Mouse (Mus musculus) liver (tissue): ENCODE measurements around the gene Vmn2r106.

Source experiments
- DNase-seq: peaks from one replicate; pipeline ENCODE4 v3.0.0-alpha.2; 2020; ENCODE audit warnings: mixed read lengths

Vmn2r106 gene

GRCm38 (mm10) chr17:20285453-20285852 lies at the start of gene Vmn2r106:
Gene Vmn2r106, minus strand, starts transcription at chr17:20285553.
- no peak for DNase-seq

DNA sequence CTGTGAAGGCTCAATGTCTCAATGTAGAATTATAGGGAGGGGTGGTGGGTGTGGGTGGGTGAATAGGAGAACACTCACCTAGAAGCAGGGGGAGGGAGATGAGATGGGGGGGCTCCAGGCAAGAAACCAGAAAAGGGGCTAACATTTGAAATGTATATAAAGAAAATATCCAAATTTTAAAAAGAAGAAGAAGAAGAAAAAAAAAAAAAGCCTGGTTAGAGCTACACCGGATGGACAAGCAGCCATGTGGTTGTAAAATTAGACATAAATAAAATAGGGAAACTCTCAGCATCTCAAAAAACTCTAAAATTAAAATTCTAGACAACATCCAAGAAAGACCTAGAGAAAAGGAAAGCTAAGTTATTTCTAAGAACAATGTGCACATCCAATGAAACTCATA lies 20.4 kb upstream of the Vmn2r106 start:
- DNase-seq, result no peak

GRCm38 (mm10) chr17:20286906-20287305 lies 1.6 kb upstream of the Vmn2r106 start:
- no peak for DNase-seq

DNA sequence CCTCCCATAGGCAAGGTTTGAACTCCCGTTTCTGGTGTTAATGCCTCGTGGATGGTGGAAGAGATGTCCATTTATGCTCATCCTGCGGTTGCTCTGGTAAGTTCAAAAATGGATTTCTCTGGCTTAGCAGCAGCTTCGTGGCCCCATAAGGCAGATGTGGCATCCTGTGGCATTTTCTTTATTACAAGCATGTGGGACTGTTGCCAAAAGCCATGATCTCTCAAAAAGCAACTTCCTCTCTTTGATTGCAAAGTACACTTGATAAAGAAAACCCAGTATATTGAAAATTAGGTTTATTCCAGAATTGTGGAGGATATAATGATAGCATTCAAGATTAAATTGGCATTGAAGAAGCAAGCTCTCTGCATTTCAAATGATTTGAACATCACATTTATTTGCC lies 29.8 kb downstream of the Vmn2r106 start:
- DNase-seq, result no peak

GRCm38 (mm10) chr17:20234952-20235351 lies 50.4 kb downstream of the Vmn2r106 start, which contains the start of gene Vmn2r105:
Gene Vmn2r105, minus strand, starts transcription at chr17:20235052.
- DNase-seq, result no peak
